Mouse (Mus musculus) megakaryocyte, embryonic 14.5 days (primary cell): ENCODE results near the gene Zfp106.

Source experiments
- FLI1 ChIP-seq: IDR thresholded peaks from 2 replicates; pipeline ENCODE4 v1.6.1; 2012; ENCODE audit warnings: low read length, inconsistent platforms, mixed read lengths
- GATA1 ChIP-seq: IDR thresholded peaks from 3 replicates; pipeline ENCODE4 v1.6.1; 2012; ENCODE audit warnings: mixed read lengths, low read length, inconsistent platforms, borderline replicate concordance

DNA sequence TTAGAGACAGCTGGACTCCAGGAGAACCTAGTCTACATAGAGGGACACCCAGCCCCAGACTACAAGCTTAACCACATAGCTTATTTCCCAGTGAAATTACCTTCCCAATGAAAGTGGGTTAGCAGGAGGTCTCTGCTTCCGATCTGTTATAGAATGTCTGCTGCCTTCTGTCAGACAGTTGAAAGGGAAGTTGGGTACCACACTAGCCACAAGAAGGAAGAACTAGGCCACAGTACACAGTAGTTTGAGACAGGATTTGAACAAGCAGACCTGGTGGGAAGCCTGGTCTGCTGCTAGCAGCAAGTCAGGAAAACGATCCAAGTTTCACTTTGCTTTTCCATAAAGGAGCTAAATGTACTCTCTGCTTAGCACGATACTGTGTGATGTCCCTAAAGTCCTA, 94.4 kb downstream of the Zfp106 start:
- no peak for TF ChIP-seq GATA1
- no peak for TF ChIP-seq FLI1
